Mouse (Mus musculus) lung, postnatal 0 days (tissue): ENCODE results near the gene Mageh1.
"Not testable (repeated sequence)": the region's sequence is repeated elsewhere in the genome, so short reads cannot be mapped to it uniquely, and the experiment has no call there.

Source experiments
- CTCF ChIP-seq: IDR thresholded peaks from 2 replicates; pipeline ENCODE4 v1.5.1; 2016; ENCODE audit warnings: antibody characterized with exemption, mild to moderate bottlenecking
- EP300 ChIP-seq: IDR thresholded peaks from 2 replicates; pipeline ENCODE4 v1.6.1; 2016; ENCODE audit warnings: antibody characterized with exemption, mild to moderate bottlenecking, control low read depth

DNA sequence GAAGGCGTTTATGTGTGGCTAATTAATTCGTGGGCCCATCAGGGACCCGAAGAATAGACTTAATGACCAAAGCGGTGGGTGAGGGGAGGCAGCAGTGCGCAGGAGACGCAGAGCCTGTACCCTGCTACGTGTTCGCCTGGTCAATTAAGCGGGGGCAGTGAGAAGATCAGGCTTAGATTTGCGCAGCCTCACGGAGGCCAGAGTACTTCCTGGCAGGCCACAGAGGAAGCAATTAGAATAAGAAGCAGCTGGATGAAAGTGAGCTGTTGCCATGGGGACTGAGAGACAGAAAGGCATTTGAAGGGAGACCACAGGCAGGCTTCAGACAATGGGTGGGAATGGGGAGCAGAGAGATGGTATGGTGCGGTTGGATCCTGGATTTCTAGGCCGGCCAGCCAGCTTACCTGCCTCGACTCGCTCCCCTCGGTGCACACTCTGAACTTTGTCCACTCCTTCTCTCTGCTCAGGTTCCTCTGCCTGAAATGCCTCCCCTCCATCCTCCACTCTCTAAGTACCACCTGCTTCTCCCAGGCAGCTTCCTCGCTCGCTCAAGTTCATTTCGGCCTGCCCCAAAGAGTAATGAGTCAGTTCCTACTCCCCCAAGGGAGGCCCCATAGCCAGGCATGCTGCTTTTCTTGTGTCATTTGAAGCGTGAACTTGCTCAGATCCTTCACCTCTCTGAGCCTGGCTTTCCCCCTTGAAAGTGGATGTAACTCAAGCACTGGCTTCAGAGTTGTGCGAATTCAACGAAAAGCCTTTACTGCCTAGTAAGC lies 783 bp upstream of the Mageh1 start:
- not testable (repeated sequence) for TF ChIP-seq CTCF, EP300
